Mouse (Mus musculus) ovary, postnatal 36 days (tissue): ENCODE results near the gene Gm10100.
"Not testable (repeated sequence)": the region's sequence is repeated elsewhere in the genome, so short reads cannot be mapped to it uniquely, and the experiment has no call there.

Source experiments
- DNase-seq: peaks from one replicate; pipeline ENCODE4 v3.0.0; 2022; ENCODE audit warnings: low spot score, mixed read lengths

Gm10100 gene

DNA sequence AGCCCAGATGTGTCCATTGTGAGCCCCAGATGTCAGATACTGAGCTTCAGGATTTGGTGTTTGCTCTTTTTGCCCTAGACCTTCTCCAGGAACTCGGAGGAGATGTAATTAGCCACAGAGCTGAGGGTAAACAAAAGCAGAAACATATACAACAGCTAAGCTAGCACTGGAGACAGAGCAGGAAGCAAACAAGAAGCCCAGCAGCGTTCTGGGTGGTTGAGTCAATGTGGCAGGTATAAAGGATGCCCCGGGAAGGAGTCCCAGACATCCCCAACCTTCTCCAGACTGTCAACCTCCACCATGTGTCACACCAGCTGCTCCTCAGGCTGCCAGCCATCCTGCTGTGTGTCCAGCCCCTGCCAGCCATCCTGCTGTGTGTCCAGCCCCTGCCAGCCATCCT is at the start of gene Gm10100:
TSS of gene Gm10100 (plus strand) at position 301 of the 400 bp plus-strand sequence.
- no peak for DNase-seq

DNA sequence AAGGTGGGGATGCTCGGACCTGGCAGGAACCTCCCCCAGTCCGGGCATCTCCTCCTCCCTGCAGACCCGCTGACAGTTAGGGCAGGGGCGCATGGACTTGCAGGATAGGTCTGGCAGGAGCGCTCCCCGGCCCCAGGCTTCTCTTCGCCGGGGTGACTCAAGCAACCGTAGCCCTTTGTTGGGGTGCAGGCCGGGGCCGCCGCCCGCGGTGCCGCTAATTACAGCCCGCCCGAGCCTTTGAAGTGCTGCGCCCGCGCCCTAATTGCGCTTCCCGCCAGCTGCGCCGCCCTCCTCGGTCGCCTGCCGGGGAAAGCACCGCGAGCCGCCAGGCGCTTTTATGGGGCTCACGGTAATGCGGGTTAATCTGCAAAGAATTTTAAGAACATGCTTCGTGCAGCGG is 48.7 kb upstream of the Gm10100 start:
- DNase-seq, result no peak

DNA sequence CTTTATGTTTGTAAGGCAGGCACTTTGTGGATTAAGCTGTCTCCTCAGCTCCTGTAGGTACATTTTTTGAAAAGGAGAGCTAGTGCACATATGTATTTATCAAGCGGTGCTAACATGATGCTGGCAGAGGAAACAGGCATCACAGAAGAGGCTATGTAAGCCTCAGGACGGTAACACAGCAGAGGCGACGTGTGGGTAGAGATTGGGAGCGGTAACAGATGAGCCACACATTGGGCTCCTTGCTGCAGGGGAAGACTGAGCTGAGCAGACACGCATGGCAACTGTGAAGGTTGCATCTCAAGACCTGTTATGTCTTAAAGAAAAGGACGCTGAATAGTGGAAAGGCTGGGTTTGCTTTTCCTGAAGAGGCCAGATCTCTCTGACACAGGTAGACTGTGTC is 43.3 kb upstream of the Gm10100 start:
- DNase-seq, result no peak

DNA sequence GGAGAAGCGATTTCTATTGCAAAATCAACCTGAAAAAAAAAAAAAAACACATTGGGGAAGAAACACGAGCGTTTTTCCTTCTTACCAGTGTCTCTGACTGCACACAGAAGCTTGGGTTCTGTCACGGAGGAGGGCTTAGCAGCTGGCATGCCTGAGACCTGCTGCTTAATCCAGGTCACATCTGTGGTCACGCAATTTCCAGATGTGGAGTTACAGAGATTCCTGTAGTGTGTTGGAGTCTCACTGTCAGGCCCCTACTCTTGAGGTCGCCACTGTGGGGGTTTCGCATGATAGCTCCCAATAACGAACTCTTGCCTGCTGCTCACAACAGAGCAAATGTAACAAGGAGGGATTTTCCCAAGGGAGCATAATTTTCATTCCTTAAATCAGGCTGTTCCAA is 42.1 kb upstream of the Gm10100 start:
- DNase-seq, result no peak

DNA sequence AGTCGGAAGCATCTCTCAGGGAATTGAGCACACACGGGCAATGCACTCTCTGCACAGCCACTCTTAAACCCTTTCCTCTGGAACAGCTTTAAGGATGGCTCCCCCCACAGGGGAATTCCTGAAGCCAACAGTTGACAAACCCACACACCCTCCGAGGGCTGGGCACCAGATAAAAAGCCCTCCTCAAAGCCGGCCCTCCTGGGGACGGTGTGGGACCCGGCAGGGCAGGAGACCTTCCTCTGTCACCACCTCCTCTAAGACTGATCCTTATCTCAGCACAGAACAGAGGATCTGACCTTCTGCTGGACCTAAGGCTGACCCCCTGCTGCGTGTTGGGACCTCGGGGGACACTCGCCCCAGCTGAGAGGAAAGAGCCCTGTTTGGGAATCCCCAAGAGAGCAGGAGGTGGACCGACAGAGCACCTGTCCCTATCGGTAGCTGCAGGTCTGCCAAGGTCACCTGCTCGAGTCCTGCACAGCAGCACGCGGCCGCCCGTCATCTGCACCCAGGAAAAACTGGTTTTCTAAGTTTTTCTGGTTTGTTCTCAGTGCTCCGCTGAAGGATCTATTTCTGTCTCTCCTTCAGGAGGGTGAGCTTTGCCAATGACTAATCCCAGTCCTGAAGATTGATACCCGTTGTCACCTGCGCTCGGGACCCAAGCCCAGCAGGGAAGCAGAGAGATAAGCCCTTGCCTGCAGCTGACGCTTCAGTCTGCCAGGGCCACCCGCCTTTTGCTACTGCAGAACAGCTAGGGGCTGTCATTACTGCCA is 40.2 kb upstream of the Gm10100 start, which contains the start of gene Tspear:
TSS of gene Tspear (plus strand) at position 675 of the 770 bp plus-strand sequence.
- no peak for DNase-seq

DNA sequence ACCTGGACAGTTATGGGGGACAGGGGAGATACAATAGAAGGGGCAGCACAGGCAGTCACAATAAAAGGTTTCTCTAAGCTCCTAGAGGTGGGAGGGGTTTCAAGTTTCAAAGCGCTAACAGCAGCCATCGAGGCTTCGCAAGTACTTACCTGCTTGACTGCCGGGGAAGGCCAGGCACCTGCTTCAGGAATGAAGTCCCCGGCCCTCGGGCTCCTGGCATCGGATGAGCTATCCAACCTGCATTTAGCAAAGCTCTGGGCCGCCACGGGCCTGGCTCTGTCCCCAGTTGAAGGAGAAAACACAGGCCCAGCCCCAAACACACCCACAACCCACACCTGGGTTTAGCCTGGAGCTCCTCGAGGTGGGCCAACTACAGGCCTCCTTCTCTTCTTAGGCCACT is 39.3 kb upstream of the Gm10100 start:
- no peak for DNase-seq

DNA sequence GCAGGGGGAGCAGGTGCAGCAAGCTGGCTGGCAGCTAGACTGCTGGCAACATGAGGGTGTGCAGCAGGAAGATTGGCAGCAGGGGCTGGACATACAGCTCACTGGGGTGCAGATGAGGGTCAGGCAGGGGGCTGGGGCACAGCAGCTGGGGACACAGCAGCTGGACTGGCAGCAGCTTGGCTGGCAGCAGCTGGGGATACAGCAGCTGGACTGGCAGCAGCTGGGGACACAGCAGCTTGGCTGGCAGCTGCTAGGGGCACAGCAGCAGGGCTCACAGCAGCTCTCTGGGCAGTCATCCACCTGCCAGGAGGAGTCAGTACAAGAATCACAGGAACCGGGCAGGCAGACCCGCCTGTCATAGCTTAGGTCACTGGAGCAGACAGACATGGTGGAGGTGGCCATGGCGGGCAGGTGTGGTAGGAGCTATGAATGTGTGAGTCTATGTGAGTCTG is 35.9 kb upstream of the Gm10100 start, which contains the start of gene Gm19402:
TSS of gene Gm19402 (minus strand) at position 402 of the 452 bp plus-strand sequence.
- not testable (repeated sequence) for DNase-seq

DNA sequence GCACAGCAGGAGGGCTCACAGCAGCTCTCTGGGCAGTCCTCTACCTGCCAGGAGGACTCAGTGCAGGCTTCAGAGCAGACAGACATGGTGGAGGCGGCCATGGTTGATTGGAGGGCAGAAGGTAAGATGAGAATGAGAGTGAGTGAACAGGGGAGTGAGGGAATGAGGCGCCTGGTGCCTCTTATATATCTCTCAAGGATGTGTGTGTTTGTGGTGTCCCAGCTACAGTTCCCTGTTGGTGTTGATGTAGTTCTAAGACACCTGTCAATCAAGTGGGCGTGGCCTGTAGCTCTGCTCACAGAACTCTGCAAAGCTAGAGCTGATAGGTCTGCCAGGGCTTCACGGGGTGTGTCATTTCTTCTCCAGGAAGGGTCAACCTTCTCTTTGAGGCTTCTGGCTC is 29.2 kb upstream of the Gm10100 start, which contains the start of gene Gm9508:
TSS of gene Gm9508 (minus strand) at position 101 of the 400 bp plus-strand sequence.
- no peak for DNase-seq

DNA sequence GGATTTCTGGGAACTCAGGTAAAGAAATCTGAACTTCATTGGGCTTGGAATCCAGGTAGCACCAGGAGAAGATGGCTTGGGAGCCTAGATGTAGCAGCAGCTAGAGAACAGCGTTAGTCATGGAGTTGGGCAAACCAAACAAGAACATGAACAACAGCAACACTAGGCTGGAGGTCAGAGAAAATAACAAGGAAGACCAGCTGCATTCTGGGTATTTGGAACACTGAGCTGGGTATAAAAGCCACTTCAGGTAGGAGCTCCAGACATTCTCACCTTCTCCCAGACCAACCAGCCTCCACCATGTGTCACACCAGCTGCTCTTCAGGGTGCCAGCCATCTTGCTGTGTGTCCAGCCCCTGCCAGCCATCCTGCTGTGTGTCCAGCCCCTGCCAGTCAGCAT is 20.0 kb upstream of the Gm10100 start, which contains the start of gene Gm10272:
TSS of gene Gm10272 (plus strand) at position 301 of the 400 bp plus-strand sequence.
- DNase-seq, result no peak

DNA sequence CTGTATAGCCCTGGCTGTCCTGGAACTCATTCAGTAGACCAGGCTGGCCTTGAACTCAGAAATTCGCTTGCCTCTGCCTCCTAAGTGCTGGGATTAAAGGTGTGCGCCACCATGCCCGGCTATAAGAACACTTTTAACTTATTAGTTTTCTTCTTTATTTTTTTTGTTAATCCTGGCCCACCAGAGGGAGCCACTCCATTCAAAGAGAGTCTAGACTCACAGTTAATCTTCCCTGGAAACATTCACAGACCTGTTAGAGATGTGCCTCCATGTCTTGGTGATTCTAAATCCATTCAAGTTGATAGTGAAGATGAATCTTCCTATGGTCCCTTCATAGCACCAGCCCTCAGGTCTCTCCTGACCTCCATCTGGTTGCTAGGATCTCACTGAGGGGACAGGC is 16.5 kb upstream of the Gm10100 start:
- no peak for DNase-seq

DNA sequence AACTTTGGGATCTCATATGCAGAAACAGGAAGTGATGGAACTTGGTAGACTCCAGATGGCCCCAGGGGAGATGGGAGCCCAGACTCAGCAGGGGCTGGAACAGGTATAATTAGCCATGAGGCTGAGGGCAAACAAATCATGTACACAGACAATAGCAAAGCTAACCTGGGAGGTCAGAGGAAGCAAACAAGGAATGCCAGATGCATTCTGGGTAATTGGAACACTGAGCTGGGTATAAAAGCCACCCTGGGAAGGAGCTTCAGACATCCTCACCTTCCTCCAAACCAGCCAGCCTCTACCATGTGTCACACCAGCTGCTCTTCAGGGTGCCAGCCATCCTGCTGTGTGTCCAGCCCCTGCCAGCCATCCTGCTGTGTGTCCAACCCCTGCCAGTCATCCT is 15.1 kb upstream of the Gm10100 start, which contains the start of gene Gm10024:
TSS of gene Gm10024 (plus strand) at position 301 of the 400 bp plus-strand sequence.
- not testable (repeated sequence) for DNase-seq

DNA sequence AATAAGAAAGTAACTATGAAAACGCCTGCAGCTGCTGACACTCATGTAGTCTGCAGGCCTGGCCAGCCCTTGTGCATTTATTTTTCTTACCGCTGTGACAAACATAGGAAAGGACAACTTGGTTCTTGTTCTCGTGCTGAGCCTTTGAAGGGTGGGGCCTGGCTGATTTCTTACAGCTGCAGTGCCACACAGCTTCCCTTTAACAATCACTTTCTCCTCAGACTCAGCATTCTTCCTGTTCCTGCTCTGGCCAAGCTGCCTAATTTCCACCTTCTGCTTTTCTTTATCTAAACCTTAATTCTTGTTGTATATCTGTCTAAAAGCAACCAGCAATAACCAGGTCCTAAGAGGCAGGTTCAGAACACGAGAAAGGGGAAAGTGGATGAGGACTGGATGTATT is 12.6 kb upstream of the Gm10100 start:
- DNase-seq, result no peak

DNA sequence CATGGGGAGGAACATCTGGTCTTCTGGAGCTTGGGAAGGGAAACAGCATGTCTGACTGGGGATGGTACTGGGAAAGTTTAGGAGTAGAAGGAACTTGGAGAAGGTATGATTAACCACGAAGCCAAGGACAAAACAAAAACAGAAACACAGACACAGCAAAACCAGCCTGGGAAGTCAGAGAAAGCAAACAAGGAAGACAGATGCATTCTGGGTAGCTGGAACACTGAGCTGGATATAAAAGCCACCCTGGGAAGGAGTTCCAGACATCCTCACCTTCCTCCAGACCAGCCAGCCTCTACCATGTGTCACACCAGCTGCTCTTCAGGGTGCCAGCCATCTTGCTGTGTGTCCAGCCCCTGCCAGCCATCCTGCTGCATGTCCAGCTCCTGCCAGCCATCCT is 10.8 kb upstream of the Gm10100 start, which contains the start of gene Gm10142:
TSS of gene Gm10142 (plus strand) at position 301 of the 400 bp plus-strand sequence.
- DNase-seq, result no peak

DNA sequence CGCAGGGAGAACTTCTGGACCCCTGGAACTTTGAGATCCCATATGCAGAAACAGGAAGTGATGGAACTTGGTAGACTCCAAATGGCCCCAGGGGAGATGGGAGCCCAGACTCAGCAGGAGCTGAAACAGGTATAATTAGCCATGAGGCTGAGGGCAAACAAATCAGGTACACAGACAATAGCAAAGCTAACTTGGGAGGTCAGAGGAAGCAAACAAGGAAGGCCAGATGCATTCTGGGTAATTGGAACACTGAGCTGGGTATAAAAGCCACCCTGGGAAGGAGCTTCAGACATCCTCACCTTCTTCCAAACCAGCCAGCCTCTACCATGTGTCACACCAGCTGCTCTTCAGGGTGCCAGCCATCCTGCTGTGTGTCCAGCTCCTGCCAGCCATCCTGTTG is 6.0 kb upstream of the Gm10100 start, which contains the start of gene Krtap12-1:
TSS of gene Krtap12-1 (plus strand) at position 301 of the 400 bp plus-strand sequence.
- not testable (repeated sequence) for DNase-seq

DNA sequence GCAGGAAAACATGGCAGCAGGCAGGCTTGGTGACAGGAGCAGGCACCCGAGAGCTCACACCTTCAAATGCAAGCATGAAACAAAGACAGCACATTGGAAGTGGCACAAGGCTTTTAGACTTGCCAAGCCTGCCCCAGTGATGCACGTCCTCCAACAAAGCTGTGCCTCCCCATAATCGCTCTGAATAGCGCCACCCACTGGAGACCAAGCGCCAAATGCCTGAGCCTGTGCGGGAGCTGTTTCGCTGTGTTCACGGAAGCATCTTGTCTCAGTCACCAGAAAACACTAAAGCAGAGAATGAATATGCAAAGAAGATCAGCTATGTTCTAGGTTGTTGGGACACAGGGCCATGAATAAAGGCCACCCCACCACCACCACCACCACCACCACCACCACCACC is 1.4 kb upstream of the Gm10100 start:
- DNase-seq, result no peak

DNA sequence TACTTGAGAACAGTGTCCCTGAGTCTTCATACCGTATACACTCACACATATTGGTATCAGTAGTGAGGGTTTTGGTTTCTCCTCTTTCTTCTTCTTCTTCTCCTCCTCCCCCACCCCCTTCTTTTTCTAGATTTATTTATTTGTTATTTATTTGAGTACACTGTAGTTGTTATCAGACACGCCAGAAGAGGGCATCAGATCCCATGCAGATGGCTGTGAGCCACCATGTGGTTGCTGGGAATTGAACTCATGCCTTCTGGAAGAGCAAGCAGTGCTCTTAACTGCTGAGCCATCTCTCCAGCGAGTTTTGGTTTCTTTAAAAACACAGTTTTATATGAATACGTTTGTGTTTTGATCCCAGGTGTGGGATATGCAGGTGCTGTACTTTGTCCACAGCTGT is 2.0 kb downstream of the Gm10100 start:
- DNase-seq, result no peak

DNA sequence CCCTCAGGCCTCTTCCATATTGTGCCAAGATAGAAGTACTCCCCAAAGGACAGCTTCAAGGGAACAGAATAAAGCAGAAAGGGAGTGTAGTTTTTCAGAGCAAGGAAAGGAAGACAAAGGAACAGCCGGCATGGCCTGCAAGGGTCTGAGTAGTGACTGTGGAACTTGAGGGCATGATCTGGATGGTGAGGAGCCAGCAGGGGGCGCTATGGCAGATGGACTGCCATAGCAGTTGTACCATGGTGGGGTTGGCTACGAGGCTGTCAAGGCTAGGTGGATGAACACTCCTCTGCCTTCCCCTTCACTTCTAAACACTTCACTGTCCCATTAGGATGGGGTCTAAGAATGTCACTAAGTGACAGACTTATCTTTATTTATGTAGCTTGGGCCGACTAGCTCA is 3.0 kb downstream of the Gm10100 start:
- DNase-seq, result no peak

DNA sequence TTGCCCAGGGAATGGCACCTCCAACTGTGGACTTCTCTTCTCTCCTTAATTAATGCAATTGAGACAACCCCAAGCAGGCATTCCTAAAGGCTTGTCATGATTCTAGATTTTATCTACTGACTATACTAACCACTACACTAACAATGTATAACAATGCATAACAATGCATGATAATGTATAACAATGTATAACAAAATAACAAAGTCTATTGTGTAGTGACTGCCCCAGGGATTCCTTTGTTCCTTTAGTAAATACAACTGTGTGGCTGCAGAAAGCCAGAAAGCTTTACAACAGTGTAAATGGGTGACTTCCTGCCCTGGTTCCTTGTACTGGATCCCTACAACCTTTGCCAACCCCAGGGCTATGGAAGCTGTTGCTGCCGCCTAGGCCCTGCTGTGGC is 9.6 kb downstream of the Gm10100 start:
- DNase-seq, result no peak

DNA sequence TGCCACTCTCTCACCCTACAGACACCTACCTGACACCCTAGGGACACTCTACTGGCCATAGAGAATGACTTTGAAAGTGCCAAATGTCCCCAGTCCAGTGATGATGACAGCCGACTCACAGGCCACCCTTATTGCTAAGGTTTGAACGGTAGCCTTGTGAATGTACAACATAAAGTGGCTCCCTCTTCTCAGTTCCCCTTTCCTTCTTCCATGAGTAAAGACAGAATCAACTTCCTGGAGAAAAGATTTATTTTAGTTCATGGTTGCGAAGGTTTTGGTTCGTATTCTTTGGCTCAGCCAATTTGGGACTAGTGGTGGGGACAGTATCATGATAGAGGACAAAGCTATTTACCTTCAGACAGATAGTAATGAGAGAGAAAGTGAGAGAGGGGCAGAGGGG is 12.6 kb downstream of the Gm10100 start:
- DNase-seq, result no peak

DNA sequence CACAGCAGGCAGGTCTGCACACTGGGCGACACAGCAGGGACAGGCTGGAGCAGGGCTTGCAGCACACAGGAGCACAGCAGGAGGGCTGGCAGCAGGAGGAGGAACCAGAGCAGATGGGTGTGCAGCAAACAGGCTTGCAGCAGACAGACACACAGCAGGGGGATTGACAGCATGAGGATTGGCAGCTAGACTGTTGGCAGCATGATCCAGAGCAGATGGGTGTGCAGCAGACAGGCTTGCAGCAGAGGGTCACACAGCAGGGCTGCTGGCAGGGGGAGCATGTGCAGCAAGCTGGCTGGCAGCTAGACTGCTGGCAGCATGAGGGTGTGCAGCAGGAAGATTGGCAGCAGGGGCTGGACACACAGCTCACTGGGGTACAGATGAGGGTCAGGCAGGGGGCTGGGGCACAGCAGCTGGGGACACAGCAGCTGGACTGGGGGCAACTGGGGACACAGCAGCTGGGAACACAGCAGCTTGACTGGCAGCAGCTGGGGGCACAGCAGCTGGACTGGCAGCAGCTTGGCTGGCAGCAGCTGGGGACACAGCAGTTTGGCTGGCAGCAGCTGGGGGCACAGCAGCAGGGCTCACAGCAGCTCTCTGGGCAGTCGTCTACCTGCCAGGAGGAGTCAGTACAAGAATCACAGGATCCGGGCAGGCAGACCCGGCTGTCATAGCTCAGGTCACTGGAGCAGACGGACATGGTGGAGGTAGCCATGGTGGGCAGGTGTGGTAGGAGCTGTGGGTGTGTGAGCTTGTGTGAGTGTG is 15.8 kb downstream of the Gm10100 start, which contains the start of gene Gm18596:
TSS of gene Gm18596 (minus strand) at position 715 of the 765 bp plus-strand sequence.
- DNase-seq, result not testable (repeated sequence)

DNA sequence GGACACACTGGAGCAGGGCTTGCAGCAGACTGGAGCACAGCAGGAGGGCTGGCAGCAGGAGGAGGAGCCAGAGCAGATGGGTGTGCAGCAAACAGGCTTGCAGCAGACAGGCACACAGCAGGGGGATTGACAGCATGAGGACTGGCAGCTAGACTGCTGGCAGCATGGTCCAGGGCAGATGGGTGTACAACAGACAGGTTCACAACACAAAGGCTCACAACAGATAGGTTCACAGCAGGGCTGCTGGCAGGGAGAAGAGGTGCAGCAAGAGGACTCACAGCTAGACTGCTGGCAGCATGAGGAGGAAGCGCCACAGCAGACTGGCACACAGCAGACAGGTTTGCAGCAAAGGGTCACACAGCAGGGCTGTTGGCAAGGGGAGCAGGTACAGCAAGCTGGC is 24.4 kb downstream of the Gm10100 start:
- not testable (repeated sequence) for DNase-seq

DNA sequence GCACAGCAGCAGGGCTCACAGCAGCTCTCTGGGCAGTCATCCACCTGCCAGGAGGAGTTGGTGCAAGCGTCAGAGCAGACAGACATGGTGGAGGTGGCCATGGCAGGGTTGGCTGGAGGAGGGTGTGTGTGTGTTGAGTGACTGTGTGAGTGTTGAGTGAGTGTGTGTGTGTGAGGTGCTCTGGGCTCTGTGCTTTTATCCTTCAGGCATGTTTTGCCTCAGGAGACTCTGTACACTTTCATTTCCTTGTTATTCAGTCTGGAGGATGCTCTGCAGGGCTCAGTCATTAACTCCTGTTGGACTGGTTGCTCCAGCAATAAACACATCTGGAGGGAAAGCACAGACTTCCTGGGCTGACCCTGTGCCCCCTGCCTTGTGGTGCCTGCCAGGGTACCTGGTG is 25.0 kb downstream of the Gm10100 start, which contains the start of gene Gm9736:
TSS of gene Gm9736 (minus strand) at position 101 of the 400 bp plus-strand sequence.
- DNase-seq, result not testable (repeated sequence)
